Mouse (Mus musculus) CH12.LX (cell line): ENCODE data around the gene Usp18.

Experiments used
- EP300 ChIP-seq: IDR thresholded peaks from 2 replicates; pipeline ENCODE4 v1.6.1; 2011; ENCODE audit warnings: low read length, improper control_type of control experiment
- KAT2A ChIP-seq: IDR thresholded peaks from 2 replicates; pipeline ENCODE4 v1.6.1; 2012; ENCODE audit warnings: low read length, improper control_type of control experiment, inconsistent platforms; ENCODE audit not compliant: insufficient replicate concordance
- MAFK ChIP-seq: IDR thresholded peaks from 2 replicates; pipeline ENCODE4 v1.6.1; 2011; ENCODE audit warnings: low read length, improper control_type of control experiment; ENCODE audit not compliant: insufficient replicate concordance
- POLR2A ChIP-seq: IDR thresholded peaks from 2 replicates; pipeline ENCODE4 v1.6.1; 2011; ENCODE audit warnings: low read depth, mild to moderate bottlenecking, improper control_type of control experiment, low read length
- POLR2AphosphoS2 ChIP-seq: IDR thresholded peaks from 2 replicates; pipeline ENCODE4 v1.6.1; 2011; ENCODE audit warnings: low read depth, low read length, improper control_type of control experiment

DNA sequence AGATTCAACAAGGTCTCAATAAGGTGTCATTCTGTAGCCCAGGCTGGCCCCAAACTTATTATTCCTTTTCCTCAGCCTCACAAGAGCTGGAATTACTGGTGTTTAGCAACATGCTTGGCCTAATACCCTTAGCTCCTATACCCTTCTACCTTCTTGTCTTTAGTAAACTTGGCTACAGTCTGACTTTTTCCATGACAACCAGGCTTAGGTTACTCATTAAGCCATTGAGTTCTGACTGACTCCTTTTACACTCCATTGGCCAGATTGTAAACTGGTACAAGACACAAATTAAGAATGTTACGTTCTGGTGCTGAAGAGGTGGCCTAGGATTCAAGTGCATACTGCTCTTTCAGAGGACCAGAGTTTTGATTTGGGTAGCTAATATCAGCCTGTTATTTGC lies 4.7 kb downstream of the Usp18 start:
- TF ChIP-seq EP300 (0 out of 2 replicates have a peak, but pooled peaks have one; percentile 1), MAFK (no peak), POLR2A (no peak), KAT2A (no peak), POLR2AphosphoS2 (no peak)
